Mouse (Mus musculus): Measurements from ENCODE around the gene Gm6401. TPM values are rescaled to one million over a fixed set of nuclear protein-coding genes. Genes with fewer than 3 reads are reported as not detected.
"Not testable (repeated sequence)": the region's sequence is repeated elsewhere in the genome, so short reads cannot be mapped to it uniquely, and the experiment has no call there.

The Gm6401 gene
- not detected in 2 replicates for polyA plus RNA-seq (2012; rRNA removed)

- not testable (repeated sequence) for DNase-seq; H3K4me1 ChIP-seq (ENCODE audit: control insufficient read depth, insufficient read depth, low read length); H3K4me3 ChIP-seq (replicated peaks; ENCODE audit: extremely low read depth, low read depth, low read length)
- WGBS, result 54% methylated on average over 1 of the region's 1 CpGs
Observed at GRCm38 (mm10) chr14:41967827-41968226, at the start of gene Gm6401. Gene Gm6401 (minus strand): TSS chr14:41967927.

GRCm38 (mm10) chr14:41983225-41983624 lies 15.5 kb upstream of the Gm6401 start, which contains the start of gene Gm3543:
Gene Gm3543 (minus strand): TSS chr14:41983325.
- not testable (repeated sequence) for H3K4me3 ChIP-seq (replicated peaks; ENCODE audit: extremely low read depth, low read depth, low read length); DNase-seq; H3K4me1 ChIP-seq (ENCODE audit: control insufficient read depth, insufficient read depth, low read length)
- 67% methylated on average over 1 of the region's 1 CpGs for WGBS

GRCm38 (mm10) chr14:41968596-41968995 lies 869 bp upstream of the Gm6401 start:
- WGBS, result 59% methylated on average over 3 of the region's 3 CpGs
- DNase-seq; H3K4me1 ChIP-seq (ENCODE audit: control insufficient read depth, insufficient read depth, low read length); H3K4me3 ChIP-seq (replicated peaks; ENCODE audit: extremely low read depth, low read depth, low read length): not testable (repeated sequence)

- 54% methylated on average over 4 of the region's 4 CpGs for WGBS
- H3K4me3 ChIP-seq (replicated peaks; ENCODE audit: extremely low read depth, low read depth, low read length); DNase-seq; H3K4me1 ChIP-seq (ENCODE audit: control insufficient read depth, insufficient read depth, low read length): not testable (repeated sequence)
Observed at GRCm38 (mm10) chr14:41964095-41964494, 3.6 kb downstream of the Gm6401 start.

DNA sequence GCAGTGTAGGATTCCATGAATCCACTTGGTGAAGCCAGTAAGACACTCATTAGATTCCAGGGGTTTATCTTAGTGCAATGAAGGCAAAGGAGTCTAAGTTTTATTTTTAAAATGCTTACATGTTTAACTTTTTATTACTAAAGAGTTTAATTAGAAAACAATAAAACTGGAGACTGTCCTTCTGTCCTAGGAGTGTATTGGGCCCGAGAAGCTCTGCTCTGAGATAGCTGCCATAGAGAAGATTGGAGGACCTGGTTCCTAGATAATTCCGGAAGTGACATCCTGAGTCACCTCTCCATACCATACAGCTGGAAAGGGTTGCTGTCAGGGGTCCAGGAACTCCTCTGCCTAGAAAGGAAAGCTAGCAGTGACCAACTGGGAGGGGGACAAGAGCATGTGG lies 24.0 kb downstream of the Gm6401 start, which contains the start of gene 1700024B05Rik:
Gene 1700024B05Rik (plus strand): TSS at position 301 of the 400 bp plus-strand sequence.
- H3K4me3 ChIP-seq (replicated peaks; ENCODE audit: extremely low read depth, low read depth, low read length); DNase-seq; H3K4me1 ChIP-seq (ENCODE audit: control insufficient read depth, insufficient read depth, low read length): not testable (repeated sequence)
- WGBS, result 55% methylated on average over 2 of the region's 2 CpGs

DNA sequence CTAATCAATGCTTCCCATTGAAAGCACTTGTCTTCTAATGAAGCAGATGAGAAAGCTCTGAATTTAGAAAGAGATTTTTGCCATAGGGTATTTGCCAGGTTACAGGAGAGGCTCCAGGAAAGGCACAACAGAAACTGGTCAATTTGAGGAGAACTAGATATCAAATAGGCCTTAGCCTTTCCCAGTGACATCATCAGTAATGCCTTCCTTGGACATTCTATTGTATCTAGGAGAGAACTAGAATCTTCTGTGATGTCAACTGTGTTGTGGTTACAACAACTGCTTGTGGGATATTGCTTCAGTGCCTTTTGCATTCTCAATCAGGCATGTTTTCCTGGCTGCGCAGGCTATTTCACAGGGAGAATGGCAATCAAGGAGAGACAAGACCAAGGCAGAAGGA lies 43.1 kb downstream of the Gm6401 start, which contains the start of gene 1700049E17Rik1:
Gene 1700049E17Rik1 (plus strand): TSS at position 301 of the 400 bp plus-strand sequence.
- WGBS, result no CpG with 5 or more reads among the region's 1 CpGs
- not testable (repeated sequence) for H3K4me1 ChIP-seq (ENCODE audit: control insufficient read depth, insufficient read depth, low read length); DNase-seq

More for the DNA sequence above, 43.1 kb downstream of the Gm6401 start, which contains the start of gene 1700049E17Rik1:
- not testable (repeated sequence) for H3K4me3 ChIP-seq (replicated peaks; ENCODE audit: extremely low read depth, low read depth, low read length)

Other genes starting within 250 kb of the Gm6401 start
- not detected in 2 replicates for gene Gm7929, start 217.3 kb downstream of the Gm6401 start, polyA plus RNA-seq (2012; rRNA removed)
- gene Gm47189, start 195.5 kb downstream of the Gm6401 start, polyA plus RNA-seq (2012; rRNA removed), result not detected in 2 replicates
- gene Gm7980, start 60.6 kb downstream of the Gm6401 start, polyA plus RNA-seq (2012; rRNA removed), result not detected in 2 replicates
- not detected in 2 replicates for gene 1700049E17Rik1, start 43.0 kb downstream of the Gm6401 start, polyA plus RNA-seq (2012; rRNA removed)
- not detected in 2 replicates for gene 1700024B05Rik, start 23.9 kb downstream of the Gm6401 start, polyA plus RNA-seq (2012; rRNA removed)
- gene Gm3543, start 15.4 kb upstream of the Gm6401 start, polyA plus RNA-seq (2012; rRNA removed), result not detected in 2 replicates
- gene Gm7951, start 149.4 kb upstream of the Gm6401 start, polyA plus RNA-seq (2012; rRNA removed), result not detected in 2 replicates
- gene Gm17027, start 194.7 kb upstream of the Gm6401 start, polyA plus RNA-seq (2012; rRNA removed), result not detected in 2 replicates
- not detected in 2 replicates for gene Gm3573, start 222.9 kb upstream of the Gm6401 start, polyA plus RNA-seq (2012; rRNA removed)

Data from lung, adult 2 months (tissue).